Mouse (Mus musculus) C2C12 (cell line): ENCODE data around the gene Asrgl1.

ENCODE experiments used
- CEBPB ChIP-seq: IDR thresholded peaks from one replicate; pipeline ENCODE4 v1.6.1; 2011; ENCODE audit warnings: low read depth, mild to moderate bottlenecking, control low read depth, moderate library complexity
- USF1 ChIP-seq: IDR thresholded peaks from one replicate; pipeline ENCODE4 v1.6.1; 2011; ENCODE audit warnings: low read depth, mild to moderate bottlenecking, control low read depth, moderate library complexity

DNA sequence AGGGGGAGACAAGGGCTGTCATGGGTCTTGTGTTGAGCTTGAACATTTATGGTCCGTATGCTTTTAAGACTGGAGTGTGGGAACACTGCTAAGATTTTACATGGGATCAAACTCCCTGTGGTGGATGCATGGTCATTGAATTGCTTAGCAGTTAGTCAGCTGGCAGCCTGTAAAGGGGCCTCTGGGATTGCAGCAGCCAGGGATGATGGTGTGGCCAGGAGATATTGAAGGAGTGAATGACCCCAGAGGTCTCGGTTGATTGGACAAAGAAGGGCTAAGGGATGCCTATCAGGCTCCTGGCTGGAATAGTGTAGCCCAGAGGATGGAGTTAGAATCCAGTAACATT is 52.5 kb downstream of the Asrgl1 start:
- no peak for TF ChIP-seq CEBPB
- no peak for TF ChIP-seq USF1
